Mouse (Mus musculus): ENCODE measurements around the gene Rabgef1. TPM values are rescaled to one million over a fixed set of nuclear protein-coding genes. Genes with fewer than 3 reads are reported as not detected.
A peak's percentile ranks its signal among the peaks of the same experiment; 100 is the strongest.

The Rabgef1 gene
- polyA plus RNA-seq, 2 experiments: 13.7 to 19.7 TPM

- Histone ChIP-seq H3K27me3 (ENCODE audit: control insufficient read depth, insufficient read depth, low read length) (no peaks in the 10 kb centered on the region), H3K4me2 (ENCODE audit: low read depth) (no peak overlapping the region), H3K4me3 (ENCODE audit: insufficient read depth in 1 of 2, low read depth in 2 of 2, low read length in 2 of 2) (no peak overlapping the region), H3K27ac (no peak overlapping the region), H3K9ac (replicated peaks) (no peak overlapping the region), H3K9me3 (ENCODE audit: control insufficient read depth, low read length) (no peaks in the 10 kb centered on the region), H3K4me1 (replicated peaks; ENCODE audit: control insufficient read depth in 2 of 2, insufficient read depth in 2 of 2, low read length in 1 of 2) (peaks cover under 1% of the 10 kb centered on the region in 2 experiments; a peak in 1 of 4 replicates), H3K36me3 (replicated peaks; ENCODE audit: control insufficient read depth, insufficient read depth, low read depth) (no peaks in the 10 kb centered on the region)
- WGBS (ENCODE audit: insufficient replicate concordance): 60% methylated on average over 4 of the region's 4 CpGs
- no peak for TF ChIP-seq CTCF (IDR thresholded peaks at IDR 0.05; ENCODE audit: low read depth)
- no peak for ATAC-seq (ENCODE audit: insufficient read depth)
- no peak for DNase-seq (ENCODE audit: low read depth in 3 of 3, low spot score in 3 of 3)
These were observed 13.1 kb upstream of the Rabgef1 start for GRCm38 (mm10) chr5:130158545-130158944.

DNA sequence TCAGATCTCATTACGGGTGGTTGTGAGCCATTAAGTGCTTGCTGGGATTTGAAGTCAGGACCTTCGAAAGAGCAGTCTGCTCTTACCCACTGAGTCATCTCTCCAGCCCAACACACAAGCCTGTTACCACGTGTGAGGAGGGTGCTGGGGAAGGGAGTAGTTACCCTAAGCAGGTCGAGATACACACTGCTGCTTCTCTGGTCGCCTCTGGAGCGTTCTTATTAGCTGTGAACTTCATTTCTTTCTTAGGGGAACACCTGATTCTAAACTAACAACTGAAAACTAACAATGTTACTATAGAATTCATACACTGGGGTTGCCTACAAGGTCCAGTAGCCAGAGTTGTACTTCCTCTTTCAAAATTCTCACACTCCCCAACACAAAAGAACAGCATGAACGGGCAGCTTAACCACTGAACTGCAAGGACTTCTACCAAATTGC is 11.8 kb upstream of the Rabgef1 start:
- no peak for DNase-seq (ENCODE audit: low read depth in 3 of 3, low spot score in 3 of 3)
- H3K36me3 ChIP-seq (replicated peaks; ENCODE audit: control insufficient read depth, insufficient read depth, low read depth): no peaks in the 10 kb centered on the region
- no peak for TF ChIP-seq EP300 (IDR thresholded peaks at IDR 0.05; ENCODE audit: low read depth)
- TF ChIP-seq CTCF (IDR thresholded peaks at IDR 0.05; ENCODE audit: low read depth): no peak
- ATAC-seq (ENCODE audit: insufficient read depth): no peak
- no peaks in the 10 kb centered on the region for H3K9me3 ChIP-seq (ENCODE audit: control insufficient read depth, low read length)
- no peak overlapping the region for H3K4me2 ChIP-seq (ENCODE audit: low read depth)
- 40% methylated on average over 7 of the region's 7 CpGs for WGBS (ENCODE audit: insufficient replicate concordance)
- H3K27ac ChIP-seq: no peak overlapping the region
- H3K4me1 ChIP-seq (replicated peaks; ENCODE audit: control insufficient read depth in 2 of 2, insufficient read depth in 2 of 2, low read length in 1 of 2): peaks cover 2 to 10% of the 10 kb centered on the region in 2 experiments; a peak in 3 of 4 replicates
- H3K9ac ChIP-seq (replicated peaks): no peak overlapping the region
- H3K4me3 ChIP-seq (ENCODE audit: insufficient read depth in 1 of 2, low read depth in 2 of 2, low read length in 2 of 2): no peak overlapping the region
- no peaks in the 10 kb centered on the region for H3K27me3 ChIP-seq (ENCODE audit: control insufficient read depth, insufficient read depth, low read length)

GRCm38 (mm10) chr5:130163670-130164069 is 7.9 kb upstream of the Rabgef1 start:
- ATAC-seq (ENCODE audit: insufficient read depth): peak; percentile 64
- Histone ChIP-seq H3K4me2 (ENCODE audit: low read depth) (no peak overlapping the region), H3K4me1 (replicated peaks; ENCODE audit: control insufficient read depth in 2 of 2, insufficient read depth in 2 of 2, low read length in 1 of 2) (peaks cover 8 to 15% of the 10 kb centered on the region in 2 experiments), H3K36me3 (replicated peaks; ENCODE audit: control insufficient read depth, insufficient read depth, low read depth) (no peaks in the 10 kb centered on the region), H3K27ac (no peak overlapping the region), H3K9me3 (ENCODE audit: control insufficient read depth, low read length) (no peaks in the 10 kb centered on the region), H3K27me3 (ENCODE audit: control insufficient read depth, insufficient read depth, low read length) (no peaks in the 10 kb centered on the region), H3K9ac (replicated peaks) (no peak overlapping the region), H3K4me3 (ENCODE audit: insufficient read depth in 1 of 2, low read depth in 2 of 2, low read length in 2 of 2) (no peak overlapping the region)
- 2% methylated on average over 7 of the region's 7 CpGs for WGBS (ENCODE audit: insufficient replicate concordance)
- peak; percentile 62 to 70 (median 69) for DNase-seq (ENCODE audit: low read depth in 3 of 3, low spot score in 3 of 3)
- TF ChIP-seq CTCF (IDR thresholded peaks at IDR 0.05; ENCODE audit: low read depth) (peak; percentile 94), EP300 (IDR thresholded peaks at IDR 0.05; ENCODE audit: low read depth) (no peak)

DNA sequence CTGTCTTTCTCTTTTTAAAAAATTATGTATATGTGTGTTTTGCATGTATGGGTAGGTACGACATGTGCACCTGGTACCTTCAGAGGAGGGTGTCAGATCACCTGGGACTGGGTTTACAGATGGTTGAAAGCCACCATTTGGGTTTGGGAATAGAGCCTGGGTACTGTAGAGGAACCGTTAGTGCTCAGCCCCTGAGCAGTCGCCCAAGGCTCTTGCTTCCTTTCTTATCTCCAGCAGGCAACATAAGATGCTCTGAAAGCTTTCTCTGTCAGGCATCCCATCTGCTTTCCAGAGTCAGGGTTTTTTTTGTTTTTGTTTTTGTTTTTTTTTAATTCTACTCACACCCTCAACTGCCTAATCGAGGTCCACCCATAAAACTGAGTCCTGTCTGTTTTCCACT is 6.4 kb upstream of the Rabgef1 start:
- DNase-seq (ENCODE audit: low read depth in 3 of 3, low spot score in 3 of 3) (no peak), ATAC-seq (ENCODE audit: insufficient read depth) (peak; percentile 52)
- Histone ChIP-seq H3K4me2 (ENCODE audit: low read depth) (no peak overlapping the region), H3K27me3 (ENCODE audit: control insufficient read depth, insufficient read depth, low read length) (no peaks in the 10 kb centered on the region), H3K4me1 (replicated peaks; ENCODE audit: control insufficient read depth in 2 of 2, insufficient read depth in 2 of 2, low read length in 1 of 2) (peaks cover 19 to 28% of the 10 kb centered on the region in 2 experiments), H3K4me3 (ENCODE audit: insufficient read depth in 1 of 2, low read depth in 2 of 2, low read length in 2 of 2) (no peak overlapping the region), H3K36me3 (replicated peaks; ENCODE audit: control insufficient read depth, insufficient read depth, low read depth) (no peaks in the 10 kb centered on the region), H3K9ac (replicated peaks) (no peak overlapping the region), H3K27ac (peak overlapping the region; percentile 47), H3K9me3 (ENCODE audit: control insufficient read depth, low read length) (no peaks in the 10 kb centered on the region)
- 33% methylated on average over 4 of the region's 4 CpGs for WGBS (ENCODE audit: insufficient replicate concordance)
- peak; percentile 50 for TF ChIP-seq EP300 (IDR thresholded peaks at IDR 0.05; ENCODE audit: low read depth)
- TF ChIP-seq CTCF (IDR thresholded peaks at IDR 0.05; ENCODE audit: low read depth): no peak

DNA sequence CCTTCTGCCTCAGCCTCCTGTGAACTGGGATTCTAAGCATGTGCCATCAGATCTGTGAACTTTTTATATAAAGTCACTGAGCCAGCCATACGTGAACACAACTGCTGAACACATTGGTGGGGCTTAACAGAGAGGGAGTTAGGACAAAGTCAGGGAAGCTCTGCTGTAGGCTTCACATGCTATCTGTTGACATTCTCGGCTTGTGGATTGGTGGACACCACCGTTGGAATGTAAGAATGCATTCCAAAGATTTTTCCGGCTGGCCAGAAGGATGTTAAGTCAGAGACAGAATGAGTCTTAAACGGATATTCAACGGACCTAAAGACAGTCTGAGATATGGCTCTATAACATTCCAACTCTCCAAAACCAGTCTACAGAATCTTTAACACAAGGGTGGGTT is 2.5 kb upstream of the Rabgef1 start:
- TF ChIP-seq EP300 (IDR thresholded peaks at IDR 0.05; ENCODE audit: low read depth): no peak
- no peak for DNase-seq (ENCODE audit: low read depth in 3 of 3, low spot score in 3 of 3)

More for the DNA sequence above, 2.5 kb upstream of the Rabgef1 start:
- Histone ChIP-seq H3K9ac (replicated peaks) (no peak overlapping the region), H3K4me1 (replicated peaks; ENCODE audit: control insufficient read depth in 2 of 2, insufficient read depth in 2 of 2, low read length in 1 of 2) (peaks cover 37 to 45% of the 10 kb centered on the region in 2 experiments), H3K27ac (peak overlapping the region; percentile 1), H3K4me2 (ENCODE audit: low read depth) (no peak overlapping the region), H3K27me3 (ENCODE audit: control insufficient read depth, insufficient read depth, low read length) (no peaks in the 10 kb centered on the region), H3K9me3 (ENCODE audit: control insufficient read depth, low read length) (no peaks in the 10 kb centered on the region), H3K4me3 (ENCODE audit: insufficient read depth in 1 of 2, low read depth in 2 of 2, low read length in 2 of 2) (no peak overlapping the region), H3K36me3 (replicated peaks; ENCODE audit: control insufficient read depth, insufficient read depth, low read depth) (no peaks in the 10 kb centered on the region)
- 70% methylated on average over 6 of the region's 6 CpGs for whole genome bisulfite sequencing (ENCODE audit: insufficient replicate concordance)
- ATAC-seq (ENCODE audit: insufficient read depth): no peak
